Mouse (Mus musculus) E14TG2a.4 (cell line): ENCODE results near the gene Etnk1.

ENCODE experiments used
- CTCF ChIP-seq: conservative IDR thresholded peaks from 2 replicates; pipeline ENCODE4 v1.5.1; 2014; ENCODE audit warnings: low read length
- NANOG ChIP-seq: IDR thresholded peaks from 2 replicates; pipeline ENCODE4 v1.6.1; 2014; ENCODE audit warnings: borderline replicate concordance, low read length, mixed read lengths

DNA sequence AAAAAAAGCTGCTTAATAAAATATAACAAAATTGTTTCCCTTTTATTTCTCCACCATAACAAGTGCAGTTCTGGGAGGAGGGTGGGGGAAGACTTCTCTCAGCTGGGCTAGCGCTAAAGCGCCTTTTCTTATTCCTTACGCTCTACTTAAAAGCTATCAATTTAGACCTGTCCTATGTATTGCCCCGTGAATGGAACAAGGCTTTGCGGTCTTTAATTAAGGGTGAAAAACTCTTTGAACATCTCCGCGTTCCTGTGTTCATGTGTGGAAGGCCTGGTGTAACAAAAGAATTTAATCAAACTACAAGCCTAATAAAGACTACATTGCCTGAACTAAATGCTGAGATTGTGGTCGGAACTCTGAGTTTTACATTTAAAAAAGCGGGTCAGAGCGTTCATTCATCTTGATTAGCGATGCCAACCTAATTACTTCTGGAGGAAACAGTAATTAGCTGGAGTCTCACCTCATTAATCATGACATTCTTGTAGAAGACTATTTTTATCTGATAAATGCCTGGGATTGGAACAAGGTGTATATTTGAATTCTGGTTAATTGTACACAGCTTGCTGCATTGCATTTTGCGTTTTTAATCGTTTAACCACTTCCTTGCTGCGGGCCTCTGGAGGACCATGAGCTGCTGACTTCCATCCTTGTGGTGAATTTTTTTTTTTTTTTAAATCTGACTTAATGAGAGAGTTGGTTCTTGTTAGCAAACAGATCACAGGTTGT is 93.7 kb downstream of the Etnk1 start:
- TF ChIP-seq CTCF: no peak
- no peak for TF ChIP-seq NANOG
